Mouse (Mus musculus) embryo, embryonic 10 days (tissue): ENCODE data around the gene Slc23a4.
A peak's percentile ranks its signal among the peaks of the same experiment; 100 is the strongest.

Experiments used
- DNase-seq: peaks from one replicate; pipeline ENCODE4 v3.0.0-alpha.2; 2015; ENCODE audit warnings: low spot score

Gene Slc23a4

GRCm38 (mm10) chr6:34988081-34988761, at the start of gene Slc23a4:
Gene Slc23a4, minus strand, starts transcription at chr6:34988404.
- DNase-seq = peak; percentile 67

GRCm38 (mm10) chr6:35033341-35033740, 45.1 kb upstream of the Slc23a4 start:
- DNase-seq = no peak

- DNase-seq = no peak
These were observed 44.5 kb upstream of the Slc23a4 start for GRCm38 (mm10) chr6:35032704-35033103.

DNA sequence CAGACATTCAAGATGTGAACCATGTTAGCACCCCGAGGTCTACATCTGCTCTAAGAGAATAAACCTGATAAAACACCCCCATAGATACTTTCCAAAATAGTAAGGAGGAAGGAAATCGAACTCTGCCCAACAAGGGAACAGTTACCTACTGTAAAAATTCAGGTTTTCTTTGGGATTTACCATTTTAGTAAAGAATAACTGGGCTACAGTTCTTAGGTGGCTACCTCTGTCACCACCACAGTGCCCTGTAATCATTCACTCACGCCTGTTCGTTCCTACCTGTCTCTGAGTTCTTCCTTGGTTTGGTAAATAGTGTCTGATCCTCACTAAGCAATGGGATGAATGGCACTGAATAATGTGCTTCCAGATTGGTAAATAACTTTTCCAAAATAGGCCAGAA, 42.6 kb upstream of the Slc23a4 start:
- DNase-seq = no peak

GRCm38 (mm10) chr6:35030226-35030625, 42.0 kb upstream of the Slc23a4 start:
- no peak for DNase-seq

GRCm38 (mm10) chr6:35028023-35028422, 39.8 kb upstream of the Slc23a4 start:
- no peak for DNase-seq

- DNase-seq = no peak
These were observed 39.1 kb upstream of the Slc23a4 start for GRCm38 (mm10) chr6:35027257-35027656.

- no peak for DNase-seq
These were observed 28.4 kb upstream of the Slc23a4 start for GRCm38 (mm10) chr6:35016624-35017023.

DNA sequence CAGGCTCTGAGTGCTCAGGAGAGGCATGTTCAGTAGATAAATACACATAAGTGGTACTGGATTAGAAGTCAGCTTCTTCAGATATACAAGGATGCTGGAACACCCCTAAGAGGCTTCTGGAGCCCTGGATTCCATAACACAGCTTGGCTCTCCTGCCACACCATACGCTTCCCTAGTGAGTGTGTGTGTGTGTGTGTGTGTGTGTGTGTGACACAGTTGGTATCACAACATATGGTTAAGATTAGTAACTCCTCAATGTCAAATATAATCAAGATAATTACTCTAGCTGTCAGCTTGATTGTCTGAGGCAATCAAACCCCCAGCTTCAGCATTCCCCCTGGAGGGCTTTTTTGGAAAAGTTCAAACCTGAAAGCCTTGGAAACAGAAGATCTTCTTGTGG, 23.7 kb upstream of the Slc23a4 start:
- DNase-seq = no peak

GRCm38 (mm10) chr6:35010705-35011104, 22.5 kb upstream of the Slc23a4 start:
- DNase-seq = no peak

GRCm38 (mm10) chr6:35002261-35002669, 14.1 kb upstream of the Slc23a4 start:
- no peak for DNase-seq

DNA sequence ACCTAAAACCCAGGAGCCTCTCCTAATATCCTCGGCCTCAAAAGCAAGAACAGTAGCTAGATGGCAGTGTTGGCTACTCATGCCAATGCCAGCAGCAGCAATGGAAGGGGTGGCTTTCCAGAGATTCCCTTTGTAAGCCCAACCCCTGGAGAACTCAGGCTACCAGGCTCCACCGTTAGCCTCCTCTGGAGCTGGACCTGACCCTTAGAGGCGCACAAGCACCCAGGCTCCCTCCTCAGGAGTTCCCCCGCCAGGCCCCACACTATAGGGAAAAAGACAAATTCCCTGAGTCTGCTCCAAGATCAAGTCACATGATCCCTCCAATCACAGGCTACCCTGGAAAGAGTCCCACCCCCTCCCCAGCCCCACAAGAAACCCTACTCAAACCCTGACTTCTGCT, 10.9 kb upstream of the Slc23a4 start:
- peak; percentile 66 for DNase-seq

DNA sequence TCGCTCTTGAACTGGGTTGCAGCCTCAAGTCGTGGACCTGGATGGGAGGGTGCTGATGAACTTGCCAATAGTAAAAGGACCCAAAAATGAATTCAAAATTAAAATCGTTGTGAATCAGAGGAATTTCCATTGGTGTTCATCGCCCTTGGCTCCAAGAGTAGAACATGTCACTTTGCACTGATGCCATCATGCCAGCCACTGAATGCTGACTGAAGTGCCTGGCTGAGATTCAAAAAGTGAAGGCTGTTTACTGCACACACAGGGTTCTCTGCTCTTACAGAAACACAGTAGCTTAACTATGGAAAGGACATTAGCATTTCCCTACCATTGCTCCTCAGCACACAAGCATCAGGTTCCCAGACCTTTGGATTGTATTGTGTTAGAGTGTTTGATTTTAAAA, 8.3 kb upstream of the Slc23a4 start:
- no peak for DNase-seq

- peak; percentile 87 for DNase-seq
These were observed 7.1 kb upstream of the Slc23a4 start for GRCm38 (mm10) chr6:34995265-34995681.

DNA sequence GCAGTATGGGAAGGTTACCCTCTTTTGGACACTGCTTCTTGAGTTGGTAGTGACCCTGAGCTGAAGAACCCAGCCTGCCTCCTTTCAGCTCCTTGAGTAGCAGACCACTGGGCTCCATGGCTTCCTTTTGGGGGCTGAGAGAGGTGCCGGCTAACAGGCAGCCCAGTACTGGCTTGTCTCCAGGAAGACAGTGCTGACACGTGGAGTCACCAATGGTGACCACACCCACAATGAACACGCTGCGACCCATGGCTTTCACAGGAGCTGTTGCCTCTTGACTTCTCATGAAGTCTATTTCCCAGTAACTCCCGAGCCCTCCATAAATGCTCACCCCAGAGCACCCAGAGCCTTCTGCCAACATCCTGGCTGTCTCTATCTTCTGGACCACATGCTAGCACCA, 6.5 kb upstream of the Slc23a4 start:
- DNase-seq = no peak

GRCm38 (mm10) chr6:34989263-34989662, 1.1 kb upstream of the Slc23a4 start:
- DNase-seq = no peak

- DNase-seq = no peak
These were observed 1.0 kb downstream of the Slc23a4 start for GRCm38 (mm10) chr6:34987085-34987645.

GRCm38 (mm10) chr6:34980661-34981060, 7.5 kb downstream of the Slc23a4 start:
- no peak for DNase-seq

- DNase-seq = no peak
These were observed 8.9 kb downstream of the Slc23a4 start for GRCm38 (mm10) chr6:34979291-34979690.

- peak; percentile 30 for DNase-seq
These were observed 17.0 kb downstream of the Slc23a4 start for GRCm38 (mm10) chr6:34971181-34971580.

- no peak for DNase-seq
These were observed 22.2 kb downstream of the Slc23a4 start for GRCm38 (mm10) chr6:34965819-34966539.

- no peak for DNase-seq
These were observed 23.7 kb downstream of the Slc23a4 start for GRCm38 (mm10) chr6:34964550-34964949.

- DNase-seq = no peak
These were observed 29.1 kb downstream of the Slc23a4 start for GRCm38 (mm10) chr6:34959131-34959530.
